Mouse (Mus musculus) limb, embryonic 14.5 days (tissue): ENCODE measurements around the gene Fer1l5. TPM values are rescaled to one million over a fixed set of nuclear protein-coding genes. Genes with fewer than 3 reads are reported as not detected.

Experiments
- ATAC-seq: fragments of 200-750 bp; cut with Nextera tagmentation; 2 replicates; pipeline ENCODE4 v1.8.0; 2017; ENCODE audit warnings: low read depth, moderate number of reproducible peaks, moderate TSS enrichment; ENCODE audit not compliant: low FRiP score
- DNase-seq: peaks from one replicate; pipeline ENCODE4 v3.0.0-alpha.2; 2015; ENCODE audit warnings: low spot score
- H3K27ac ChIP-seq: fragments of 300-500 bp; sonication (generic); replicated peaks from 2 replicates; pipeline ENCODE4 v1.5.1; 2014; ENCODE audit warnings: low read depth, mild to moderate bottlenecking, low read length, moderate library complexity, mixed read lengths
- H3K27me3 ChIP-seq: fragments of 300-500 bp; sonication (generic); 2 replicates; pipeline ENCODE4 v1.6.1; 2014; ENCODE audit warnings: low read length, mixed read lengths; ENCODE audit not compliant: control insufficient read depth, insufficient read depth
- H3K36me3 ChIP-seq: fragments of 300-500 bp; sonication (generic); 2 replicates; pipeline ENCODE4 v1.6.1; 2014; ENCODE audit warnings: mild to moderate bottlenecking, low read length, moderate library complexity, mixed read lengths; ENCODE audit not compliant: control insufficient read depth, insufficient read depth
- H3K4me1 ChIP-seq: fragments of 300-500 bp; sonication (generic); 2 replicates; pipeline ENCODE4 v1.6.1; 2014; ENCODE audit warnings: antibody characterized with exemption, low read length, mixed read lengths; ENCODE audit not compliant: control insufficient read depth, insufficient read depth
- H3K4me2 ChIP-seq: fragments of 300-500 bp; sonication (generic); replicated peaks from 2 replicates; pipeline ENCODE4 v1.6.1; 2014; ENCODE audit warnings: low read depth, mild to moderate bottlenecking, low read length, moderate library complexity; ENCODE audit not compliant: severe bottlenecking
- H3K4me3 ChIP-seq: fragments of 300-500 bp; sonication (generic); replicated peaks from 2 replicates; pipeline ENCODE4 v1.5.1; 2014; ENCODE audit warnings: low read length
- H3K9ac ChIP-seq: fragments of 300-500 bp; sonication (generic); 2 replicates; pipeline ENCODE4 v1.6.1; 2014; ENCODE audit warnings: mild to moderate bottlenecking, low read depth, low read length, moderate library complexity; ENCODE audit not compliant: severe bottlenecking
- H3K9me3 ChIP-seq: fragments of 300-500 bp; sonication (generic); 2 replicates; pipeline ENCODE4 v1.6.1; 2016; ENCODE audit warnings: low read length; ENCODE audit not compliant: control insufficient read depth
- POLR2A ChIP-seq: fragments of 200-500 bp; IDR thresholded peaks from 2 replicates; pipeline ENCODE4 v1.8.0; 2012; ENCODE audit warnings: inconsistent platforms, mild to moderate bottlenecking, moderate library complexity, borderline replicate concordance; ENCODE audit not compliant: insufficient read depth, insufficient read length; ENCODE audit errors: extremely low read depth
- WGBS: fragments of 180-500 bp; shearing (Covaris S2); extraction: QIAGEN DNeasy Blood & Tissue Kit; methylation state at CpG from one replicate; pipeline ENCODE4 v1.1.7; 2014; 5-methylcytosine and 5-hydroxymethylcytosine counted together
- polyA plus RNA-seq, 2 experiments: library from polyadenylated mRNA; depleted of rRNA in 1 of 2; stranded (reverse) in 1 of 2; unstranded in 1 of 2; fragments of >200 nt; fragmentation: Nextera tagmentation in 1 of 2; extraction: Ambion mirVana in 1 of 2; gene quantifications; 2 replicates each; pipeline versions ENCODE4 v1.2.1 to v1.2.3; 2012 to 2014

The Fer1l5 gene
- polyA plus RNA-seq, 2 experiments, result 0.03 to 0.50 TPM

DNA sequence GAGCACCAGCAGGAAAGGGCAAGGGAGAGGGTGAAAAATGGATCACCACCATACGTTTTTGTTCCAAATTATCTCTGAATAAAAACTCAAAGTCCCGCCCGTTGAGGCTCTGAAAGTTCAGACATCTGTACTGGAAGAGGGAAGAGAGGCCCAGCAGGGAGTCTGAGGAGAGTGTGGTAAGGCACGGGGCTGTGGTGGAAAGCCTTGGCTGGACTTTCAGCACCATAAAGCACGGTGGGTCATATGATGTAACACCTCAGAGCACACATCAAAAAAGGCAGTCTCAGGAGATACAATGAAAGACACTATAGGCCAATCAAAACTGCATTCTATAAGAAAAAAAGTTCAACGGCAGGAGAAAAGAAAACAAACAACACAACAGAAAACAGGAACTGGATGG is 40.3 kb upstream of the Fer1l5 start:
- peaks cover 51% of the 10 kb centered on the region for H3K36me3 ChIP-seq
- TF ChIP-seq POLR2A, result no peak
- no peaks in the 10 kb centered on the region for H3K9me3 ChIP-seq
- ATAC-seq (no peak), DNase-seq (no peak)
- H3K27me3 ChIP-seq, result no peaks in the 10 kb centered on the region
- no peaks in the 10 kb centered on the region for H3K4me1 ChIP-seq
- no peak overlapping the region for H3K9ac ChIP-seq
- H3K4me2 ChIP-seq, result no peak overlapping the region
- H3K4me3 ChIP-seq, result no peak overlapping the region
- H3K27ac ChIP-seq, result no peak overlapping the region
- WGBS, result 69% methylated on average over 6 of the region's 6 CpGs

DNA sequence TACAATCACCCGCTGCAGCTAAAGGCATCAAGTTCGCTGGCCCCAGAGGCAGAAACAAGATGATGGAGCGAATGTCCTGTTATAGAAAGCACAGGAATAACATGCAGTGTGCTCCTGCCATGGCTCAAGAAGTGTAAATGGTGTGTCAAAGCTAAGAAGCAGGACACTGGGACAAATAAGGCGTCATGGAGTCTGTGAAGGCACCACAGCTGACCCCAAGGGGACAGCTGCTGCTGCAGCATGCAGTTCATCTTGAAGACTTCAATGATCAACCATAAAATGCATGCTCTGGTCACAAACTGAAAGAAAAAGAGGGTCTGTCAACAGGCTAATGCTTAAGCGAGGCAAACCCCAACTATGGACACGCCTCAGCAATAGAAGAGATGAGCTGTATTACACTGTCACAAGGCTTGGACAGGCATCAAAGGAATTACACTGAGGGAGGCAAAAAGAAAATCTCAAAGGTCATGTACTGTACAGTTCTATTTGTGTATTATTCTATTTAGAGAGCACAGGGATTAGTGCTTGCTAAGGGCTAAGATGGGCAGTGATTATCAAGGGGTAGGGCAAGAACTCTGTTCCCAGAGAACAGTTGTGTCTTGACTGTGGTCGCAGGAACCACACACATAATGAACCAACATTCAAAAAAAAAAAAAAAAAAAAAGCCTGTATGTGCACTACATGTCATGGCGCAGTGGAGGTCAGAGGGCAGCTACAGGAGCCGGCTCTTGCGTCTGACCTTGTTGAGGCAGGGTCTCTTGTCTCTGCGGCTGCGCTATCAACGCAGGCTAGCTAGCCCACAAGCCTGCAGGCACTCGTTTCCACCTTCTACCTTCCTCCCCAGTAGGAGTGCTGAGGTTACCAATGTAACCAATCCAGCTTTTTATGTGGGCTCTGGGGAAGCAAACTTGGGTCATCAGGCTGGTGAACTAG is 38.9 kb upstream of the Fer1l5 start:
- 82% methylated on average over 14 of the region's 14 CpGs for WGBS
- no peaks in the 10 kb centered on the region for H3K27me3 ChIP-seq
- peaks cover 62% of the 10 kb centered on the region for H3K36me3 ChIP-seq
- ATAC-seq (peak; percentile 21; the same call in 1 of the 2 replicates), DNase-seq (no peak)
- no peaks in the 10 kb centered on the region for H3K4me1 ChIP-seq
- no peak for TF ChIP-seq POLR2A
- no peak overlapping the region for H3K27ac ChIP-seq
- H3K9me3 ChIP-seq, result no peaks in the 10 kb centered on the region
- no peak overlapping the region for H3K4me2 ChIP-seq
- no peak overlapping the region for H3K9ac ChIP-seq
- H3K4me3 ChIP-seq, result no peak overlapping the region

DNA sequence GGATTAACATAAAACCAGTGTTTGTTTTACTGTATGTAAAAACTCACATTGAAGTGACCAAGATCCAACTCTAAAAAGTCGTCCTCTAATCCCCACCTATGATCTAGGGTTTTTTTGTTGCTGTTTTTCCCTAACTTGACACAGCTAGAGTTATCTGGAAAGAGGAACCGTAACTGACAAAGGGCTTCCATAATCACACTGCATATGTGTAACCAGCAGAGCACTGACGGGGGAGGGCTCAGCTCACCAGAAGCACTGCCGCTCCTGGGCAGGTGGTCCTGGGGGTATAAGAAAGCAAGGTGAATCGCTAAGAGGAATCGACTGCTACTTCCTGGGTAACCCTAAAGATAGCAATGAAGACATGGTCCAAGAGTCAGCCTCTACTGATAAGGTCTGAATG is 29.5 kb upstream of the Fer1l5 start:
- TF ChIP-seq POLR2A, result no peak
- Histone ChIP-seq H3K9ac (no peak overlapping the region), H3K27me3 (no peaks in the 10 kb centered on the region), H3K27ac (no peak overlapping the region), H3K4me3 (no peak overlapping the region), H3K9me3 (no peaks in the 10 kb centered on the region), H3K36me3 (peaks cover 99% of the 10 kb centered on the region), H3K4me1 (no peaks in the 10 kb centered on the region), H3K4me2 (no peak overlapping the region)
- WGBS, result 89% methylated on average over 6 of the region's 6 CpGs
- no peak for DNase-seq
- ATAC-seq, result no peak

DNA sequence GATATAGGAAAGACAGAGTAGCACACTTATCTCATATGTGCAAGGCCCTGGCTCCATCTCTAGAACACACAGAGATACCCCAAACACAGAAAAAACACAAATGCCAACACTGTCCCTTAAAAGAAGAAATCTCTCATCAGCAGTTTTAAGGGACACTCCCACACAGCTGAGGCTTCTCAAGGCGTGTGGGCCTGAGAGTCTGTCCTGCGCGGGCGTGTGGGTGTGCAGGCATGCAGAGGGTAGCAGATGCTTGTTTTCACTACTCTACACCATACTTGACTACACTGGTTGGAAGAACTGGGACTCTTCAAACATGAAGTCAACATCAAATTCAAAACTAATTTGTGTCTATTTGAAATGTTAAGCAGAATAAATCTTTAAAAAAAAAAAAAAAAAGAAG is 19.7 kb upstream of the Fer1l5 start:
- Histone ChIP-seq H3K9me3 (no peaks in the 10 kb centered on the region), H3K27ac (no peak overlapping the region), H3K4me2 (no peak overlapping the region), H3K4me3 (no peak overlapping the region), H3K4me1 (no peaks in the 10 kb centered on the region), H3K27me3 (no peaks in the 10 kb centered on the region), H3K36me3 (peaks cover 95% of the 10 kb centered on the region), H3K9ac (no peak overlapping the region)
- 93% methylated on average over 4 of the region's 4 CpGs for WGBS
- ATAC-seq, result no peak
- DNase-seq, result no peak
- no peak for TF ChIP-seq POLR2A

DNA sequence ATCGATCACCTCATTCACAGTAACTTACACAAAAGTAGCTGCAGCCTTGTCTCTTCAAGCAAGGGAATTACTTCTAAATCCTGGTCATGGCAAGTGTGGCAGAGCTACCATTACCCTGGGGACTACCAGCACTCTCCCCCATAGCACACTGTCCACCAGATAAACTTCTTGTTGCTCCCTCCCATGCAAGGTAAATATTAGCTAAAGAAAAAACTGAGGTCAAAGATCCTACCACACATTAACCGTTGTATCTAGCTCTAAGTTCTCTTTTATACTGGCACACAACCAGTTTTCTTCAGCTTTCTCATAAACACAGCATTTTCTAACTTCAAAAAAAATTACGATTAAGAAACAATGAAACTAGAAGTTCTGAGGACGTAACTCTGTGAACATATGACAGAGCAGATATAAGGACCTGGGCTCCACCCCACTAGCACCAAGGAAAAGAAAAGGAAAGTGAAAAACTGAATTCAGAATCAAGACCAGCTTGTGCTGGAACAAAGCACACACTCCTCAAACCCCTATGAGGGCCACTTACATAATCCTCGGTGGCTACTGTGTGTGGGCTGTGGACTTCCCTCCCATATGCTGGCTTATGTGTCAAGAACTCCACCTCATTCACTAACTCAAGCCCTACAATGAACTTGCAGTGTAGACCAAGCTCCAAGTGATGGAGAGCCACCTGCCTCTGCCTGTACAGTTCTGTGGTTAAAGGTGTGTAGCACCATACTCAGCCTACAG is 15.0 kb upstream of the Fer1l5 start:
- ATAC-seq (no peak), DNase-seq (no peak)
- TF ChIP-seq POLR2A, result no peak
- no peak overlapping the region for H3K4me3 ChIP-seq
- WGBS, result 93% methylated on average over 5 of the region's 5 CpGs
- no peak overlapping the region for H3K4me2 ChIP-seq
- no peaks in the 10 kb centered on the region for H3K9me3 ChIP-seq
- H3K27me3 ChIP-seq, result no peaks in the 10 kb centered on the region
- H3K27ac ChIP-seq, result no peak overlapping the region
- H3K36me3 ChIP-seq, result peaks cover 86% of the 10 kb centered on the region
- no peaks in the 10 kb centered on the region for H3K4me1 ChIP-seq
- no peak overlapping the region for H3K9ac ChIP-seq
